Mouse (Mus musculus) liver, adult 2 months (tissue): ENCODE measurements around the gene Nlrx1. TPM values are rescaled to one million over a fixed set of nuclear protein-coding genes. Genes with fewer than 3 reads are reported as not detected.

Experiments
- DNase-seq: peaks from one replicate; pipeline ENCODE4 v3.0.0-alpha.2; 2011; ENCODE audit warnings: low read depth, low spot score; ENCODE audit errors: extremely low read depth
- H3K27ac ChIP-seq: fragments of 200-500 bp; replicated peaks from 2 replicates; pipeline ENCODE4 v1.5.1; 2012; ENCODE audit warnings: low read depth, mild to moderate bottlenecking, control low read depth, inconsistent platforms, low read length; ENCODE audit not compliant: insufficient read depth
- H3K27me3 ChIP-seq: fragments of 200-500 bp; 2 replicates; pipeline ENCODE4 v1.6.1; 2012; ENCODE audit warnings: mild to moderate bottlenecking, moderate library complexity, low read length, inconsistent platforms; ENCODE audit not compliant: control insufficient read depth, insufficient read depth
- H3K36me3 ChIP-seq: fragments of 200-500 bp; 2 replicates; pipeline ENCODE4 v1.6.1; 2012; ENCODE audit warnings: low read length, inconsistent platforms; ENCODE audit not compliant: control insufficient read depth, insufficient read depth
- H3K4me1 ChIP-seq: fragments of 200-500 bp; 2 replicates; pipeline ENCODE4 v1.6.1; 2011; ENCODE audit warnings: low read length; ENCODE audit not compliant: control insufficient read depth, insufficient read depth
- H3K4me3 ChIP-seq: fragments of 200-500 bp; 2 replicates; pipeline ENCODE4 v1.5.1; 2011; ENCODE audit warnings: low read depth, mild to moderate bottlenecking, control low read depth, low read length, moderate library complexity; ENCODE audit not compliant: insufficient read depth
- H3K79me2 ChIP-seq: fragments of 200-500 bp; 2 replicates; pipeline ENCODE4 v1.6.1; 2012; ENCODE audit warnings: inconsistent platforms, mild to moderate bottlenecking, low read length, moderate library complexity; ENCODE audit not compliant: control insufficient read depth, insufficient read depth
- H3K9ac ChIP-seq: fragments of 200-500 bp; 2 replicates; pipeline ENCODE4 v1.6.1; 2012; ENCODE audit warnings: low read depth, mild to moderate bottlenecking, control low read depth, inconsistent platforms, low read length
- CTCF ChIP-seq: fragments of 200-500 bp; IDR thresholded peaks from 2 replicates; pipeline ENCODE4 v1.5.1; 2011; ENCODE audit warnings: low read depth, low read length, control low read depth
- POLR2A ChIP-seq: fragments of 200-500 bp; IDR thresholded peaks from 2 replicates; pipeline ENCODE4 v1.6.1; 2011; ENCODE audit warnings: low read length, control low read depth; ENCODE audit not compliant: insufficient read depth; ENCODE audit errors: extremely low read depth
- WGBS: fragments of 180-500 bp; shearing (Covaris S2); methylation state at CpG from one replicate; pipeline ENCODE4 v1.1.7; 2018; 5-methylcytosine and 5-hydroxymethylcytosine counted together
- polyA plus RNA-seq: library from polyadenylated mRNA; depleted of rRNA; stranded (reverse); fragments of >200 nt; gene quantifications from 2 replicates; pipeline ENCODE4 v1.2.3, GENCODE M21; 2012
- total RNA-seq: library from RNA; depleted of rRNA; stranded (reverse); fragments of >200 nt; gene quantifications from 2 replicates; pipeline ENCODE4 v1.2.3, GENCODE M21; 2014

Gene Nlrx1
- total and polyA plus RNA-seq, 2 experiments, result 3.5 to 10.0 TPM

DNA sequence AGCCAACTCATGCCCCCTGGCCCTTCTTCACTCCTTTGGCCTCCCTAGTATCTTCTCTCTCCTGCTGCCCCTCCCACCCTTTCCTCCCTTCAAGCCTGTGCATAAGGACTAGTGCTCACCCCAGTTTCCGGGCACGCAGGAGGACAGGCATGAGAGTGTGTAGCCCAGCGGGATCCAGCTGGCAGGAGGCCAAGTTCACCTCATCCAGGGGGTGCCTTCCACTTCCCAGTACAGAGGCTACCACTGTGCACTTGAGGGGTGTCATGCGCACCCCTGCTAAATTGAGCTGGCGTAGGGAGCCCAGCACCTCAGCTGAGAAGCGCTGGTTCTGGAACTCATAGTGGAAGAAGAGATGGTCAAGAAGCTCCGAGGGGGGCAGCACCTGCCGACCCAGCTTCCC, 12.2 kb downstream of the Nlrx1 start:
- Histone ChIP-seq H3K27ac (no peak overlapping the region), H3K36me3 (no peaks in the 10 kb centered on the region; the same call in 1 of the 2 replicates)
- 91% methylated on average over 8 of the region's 8 CpGs for WGBS

DNA sequence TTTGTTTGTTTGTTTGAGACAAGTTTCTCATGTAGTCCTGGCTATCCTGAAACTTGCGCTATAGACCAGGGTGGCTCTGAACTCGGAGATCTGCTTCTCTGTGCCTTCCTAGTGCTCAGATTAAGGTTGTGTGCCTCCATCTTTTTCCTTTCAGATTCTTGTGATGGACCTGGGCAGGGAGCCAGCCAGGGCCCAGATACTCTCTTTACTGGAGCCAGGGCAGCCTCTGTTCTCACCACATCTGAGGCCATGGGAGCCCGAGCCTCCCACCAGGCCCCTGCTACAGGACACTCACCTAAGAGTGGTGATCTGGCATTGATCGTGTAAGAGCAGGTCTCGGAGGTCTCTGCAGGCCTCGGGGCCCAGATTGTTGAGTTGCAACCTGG, 13.3 kb downstream of the Nlrx1 start:
- DNase-seq, result no peak
- H3K4me3 ChIP-seq, result no peak overlapping the region
- TF ChIP-seq CTCF (no peak), POLR2A (no peak)
- H3K27ac ChIP-seq, result no peak overlapping the region
- H3K79me2 ChIP-seq, result no peaks in the 10 kb centered on the region
- no peaks in the 10 kb centered on the region for H3K27me3 ChIP-seq
- no peaks in the 10 kb centered on the region for H3K4me1 ChIP-seq
- 91% methylated on average over 6 of the region's 6 CpGs for WGBS
- no peaks in the 10 kb centered on the region; the same call in 1 of the 2 replicates for H3K36me3 ChIP-seq
- no peak overlapping the region for H3K9ac ChIP-seq

More for the DNA sequence above, 12.2 kb downstream of the Nlrx1 start:
- Histone ChIP-seq H3K79me2 (no peaks in the 10 kb centered on the region), H3K4me3 (no peak overlapping the region), H3K27me3 (no peaks in the 10 kb centered on the region), H3K4me1 (no peaks in the 10 kb centered on the region), H3K9ac (no peak overlapping the region)
- DNase-seq, result no peak
- TF ChIP-seq POLR2A (no peak), CTCF (no peak)

DNA sequence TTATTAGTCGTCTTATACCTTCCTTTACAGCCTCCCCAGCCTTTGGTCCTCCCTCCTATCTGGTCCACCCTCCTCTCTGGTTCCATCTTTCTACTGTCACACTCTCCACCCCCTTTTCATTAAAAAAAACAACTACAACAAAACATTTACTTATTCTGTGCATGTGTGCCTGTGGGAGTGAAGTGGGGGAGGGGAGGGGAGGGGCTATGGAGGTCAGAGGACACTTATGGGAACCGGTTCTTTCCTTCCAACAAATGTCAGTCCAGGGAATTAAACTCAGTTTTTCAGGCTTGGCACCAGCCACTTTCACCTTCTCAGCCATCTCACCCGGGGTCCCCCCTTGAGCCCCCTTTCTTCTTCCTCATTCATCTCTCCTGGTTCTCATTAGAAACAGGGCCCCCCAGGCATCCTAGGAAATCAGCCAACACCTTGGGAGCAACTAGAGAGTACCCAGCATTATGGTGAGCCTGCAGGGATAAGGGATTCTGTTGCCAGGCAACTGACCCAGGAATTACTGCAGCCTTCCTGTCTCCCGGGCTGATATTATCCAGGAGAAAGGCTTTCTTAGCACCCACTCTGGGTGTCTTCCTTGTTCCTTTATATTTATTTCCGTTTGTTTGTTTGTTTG, 13.8 kb downstream of the Nlrx1 start:
- no peaks in the 10 kb centered on the region; the same call in 1 of the 2 replicates for H3K36me3 ChIP-seq
- H3K27ac ChIP-seq, result no peak overlapping the region
- H3K4me3 ChIP-seq, result no peak overlapping the region
- no peak overlapping the region for H3K9ac ChIP-seq
- no peak for TF ChIP-seq CTCF
- no peak for TF ChIP-seq POLR2A
- no peak for DNase-seq
- WGBS, result 67% methylated on average over 5 of the region's 5 CpGs
- H3K4me1 ChIP-seq, result no peaks in the 10 kb centered on the region
- no peaks in the 10 kb centered on the region for H3K79me2 ChIP-seq
- H3K27me3 ChIP-seq, result no peaks in the 10 kb centered on the region

DNA sequence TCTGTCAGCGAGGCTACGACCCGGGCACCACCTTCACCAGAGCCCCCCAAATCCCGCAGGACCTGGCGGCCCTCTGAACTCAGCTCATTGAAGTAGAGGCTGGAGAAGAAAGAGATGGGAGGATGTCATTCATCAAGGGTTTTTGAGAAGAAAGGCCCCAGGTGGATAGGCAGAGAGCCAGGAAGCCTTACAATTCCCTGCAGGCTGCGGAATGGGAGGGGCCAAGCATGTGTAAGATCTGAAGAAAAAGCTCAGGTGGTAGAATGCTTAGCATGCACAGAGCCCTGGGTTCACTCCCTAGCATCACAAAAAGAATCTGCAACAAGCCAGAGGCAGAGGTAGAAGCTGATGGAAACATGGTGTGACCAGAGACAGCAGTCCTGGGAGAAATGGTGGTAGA, 15.0 kb downstream of the Nlrx1 start:
- no peaks in the 10 kb centered on the region for H3K27me3 ChIP-seq
- no peak for DNase-seq
- TF ChIP-seq CTCF (no peak), POLR2A (no peak)
- no peak overlapping the region for H3K9ac ChIP-seq
- H3K36me3 ChIP-seq, result no peaks in the 10 kb centered on the region; the same call in 1 of the 2 replicates
- no peak overlapping the region for H3K4me3 ChIP-seq
- no peaks in the 10 kb centered on the region for H3K79me2 ChIP-seq
- no peaks in the 10 kb centered on the region for H3K4me1 ChIP-seq
- no peak overlapping the region for H3K27ac ChIP-seq
- 94% methylated on average over 6 of the region's 6 CpGs for WGBS

DNA sequence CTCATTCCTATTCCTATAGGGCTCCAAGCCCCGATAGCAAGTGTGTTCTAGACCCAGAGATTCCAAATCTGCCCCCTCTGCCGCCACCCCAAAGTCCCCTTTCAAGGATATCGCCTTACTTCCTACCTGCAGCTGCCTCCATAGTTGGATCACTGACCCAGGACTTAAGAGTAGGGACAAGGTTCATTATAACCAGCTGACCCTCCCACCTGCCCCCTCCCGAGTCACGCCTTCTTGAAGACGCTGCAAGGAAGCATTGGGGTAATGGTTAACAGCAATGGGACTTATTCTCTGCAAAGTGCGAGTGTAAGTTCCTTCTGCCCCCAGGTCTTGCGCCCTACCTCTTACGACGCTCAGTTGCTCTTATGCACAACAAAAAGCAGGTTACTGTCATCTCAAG, 17.1 kb downstream of the Nlrx1 start, which contains the start of gene Pdzd3:
Pdzd3 (minus strand) TSS at position 158 of the 400 bp plus-strand sequence.
- Histone ChIP-seq H3K79me2 (no peaks in the 10 kb centered on the region), H3K27me3 (no peaks in the 10 kb centered on the region), H3K27ac (no peak within 1 kb of the TSS), H3K4me1 (no peaks in the 10 kb centered on the region), H3K9ac (no peak within 1 kb of the TSS), H3K36me3 (no peaks in the 10 kb centered on the region; the same call in 1 of the 2 replicates), H3K4me3 (no peak within 1 kb of the TSS)
- DNase-seq, result no peak
- TF ChIP-seq POLR2A (no peak), CTCF (no peak)
- WGBS, result 93% methylated on average over 10 of the region's 10 CpGs

DNA sequence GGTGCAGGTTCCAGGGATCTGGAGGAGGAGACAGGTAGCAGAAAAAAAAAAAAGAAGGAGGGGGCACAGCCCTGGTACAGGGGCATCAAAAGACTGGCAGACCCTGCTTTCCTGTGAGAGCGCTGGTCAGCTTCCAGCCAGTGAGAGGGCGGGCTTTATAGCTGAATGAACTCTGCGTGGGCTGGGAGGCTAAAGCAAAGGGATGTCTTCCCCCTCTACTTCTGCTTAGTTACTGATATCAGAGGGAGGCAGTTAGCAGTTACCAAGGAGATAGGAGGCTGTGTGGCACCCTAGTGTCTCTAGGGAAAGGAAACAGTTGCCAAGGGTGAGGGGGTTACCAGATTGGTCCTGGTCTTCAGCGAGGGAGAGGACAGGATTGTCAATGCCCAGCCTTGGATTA, 18.0 kb downstream of the Nlrx1 start:
- Histone ChIP-seq H3K79me2 (no peaks in the 10 kb centered on the region), H3K4me3 (no peak overlapping the region), H3K27me3 (no peaks in the 10 kb centered on the region), H3K36me3 (no peaks in the 10 kb centered on the region; the same call in 1 of the 2 replicates), H3K27ac (no peak overlapping the region), H3K4me1 (no peaks in the 10 kb centered on the region), H3K9ac (no peak overlapping the region)
- 72% methylated on average over 4 of the region's 4 CpGs for WGBS
- DNase-seq, result no peak
- TF ChIP-seq CTCF, result no peak
- no peak for TF ChIP-seq POLR2A
